Mouse (Mus musculus): ENCODE results near the gene Faah. TPM values are rescaled to one million over a fixed set of nuclear protein-coding genes. Genes with fewer than 3 reads are reported as not detected.

Faah gene
- polyA plus RNA-seq, 1 experiment from 2014 or later, result 13.4 TPM

- Histone ChIP-seq H3K4me1 (ENCODE audit: insufficient read depth, low read depth, low read length) (no peaks in the 10 kb centered on the region), H3K4me3 (ENCODE audit: low read depth, low read length) (no peak overlapping the region), H3K9ac (replicated peaks; ENCODE audit: low read depth) (no peak overlapping the region), H3K27me3 (replicated peaks; ENCODE audit: insufficient read depth, low read length) (no peaks in the 10 kb centered on the region), H3K4me2 (replicated peaks; ENCODE audit: low read depth, low read length) (no peak overlapping the region), H3K27ac (ENCODE audit: low read length) (no peak overlapping the region), H3K36me3 (ENCODE audit: insufficient read depth, low read length) (no peaks in the 10 kb centered on the region), H3K9me3 (ENCODE audit: low read length) (no peaks in the 10 kb centered on the region)
- peak; percentile 54; the same call in 1 of the 2 replicates for TF ChIP-seq EP300 (IDR thresholded peaks at IDR 0.05)
- TF ChIP-seq CTCF (IDR thresholded peaks at IDR 0.05), result no peak
- ATAC-seq (peak; percentile 16), DNase-seq (ENCODE audit: low spot score) (peak; percentile 29)
- WGBS, result 79% methylated on average over 16 of the region's 16 CpGs
Measured at GRCm38 (mm10) chr4:115994662-115995375, 22.9 kb downstream of the Faah start.

GRCm38 (mm10) chr4:115989382-115989781 is 28.3 kb downstream of the Faah start:
- H3K4me3 ChIP-seq (ENCODE audit: low read depth, low read length), result no peak overlapping the region
- no peaks in the 10 kb centered on the region for H3K27me3 ChIP-seq (replicated peaks; ENCODE audit: insufficient read depth, low read length)
- H3K4me2 ChIP-seq (replicated peaks; ENCODE audit: low read depth, low read length), result no peak overlapping the region
- no peak overlapping the region for H3K9ac ChIP-seq (replicated peaks; ENCODE audit: low read depth)
- no peak for DNase-seq (ENCODE audit: low spot score)
- no peak for ATAC-seq
- no peak for TF ChIP-seq EP300 (IDR thresholded peaks at IDR 0.05)
- 74% methylated on average over 7 of the region's 7 CpGs for WGBS
- no peaks in the 10 kb centered on the region for H3K9me3 ChIP-seq (ENCODE audit: low read length)
- H3K27ac ChIP-seq (ENCODE audit: low read length), result no peak overlapping the region
- no peaks in the 10 kb centered on the region for H3K4me1 ChIP-seq (ENCODE audit: insufficient read depth, low read depth, low read length)
- no peaks in the 10 kb centered on the region for H3K36me3 ChIP-seq (ENCODE audit: insufficient read depth, low read length)

GRCm38 (mm10) chr4:115987858-115988530 is 29.7 kb downstream of the Faah start:
- H3K4me2 ChIP-seq (replicated peaks; ENCODE audit: low read depth, low read length), result no peak overlapping the region
- no peaks in the 10 kb centered on the region for H3K36me3 ChIP-seq (ENCODE audit: insufficient read depth, low read length)
- H3K4me3 ChIP-seq (ENCODE audit: low read depth, low read length), result no peak overlapping the region
- H3K9ac ChIP-seq (replicated peaks; ENCODE audit: low read depth), result no peak overlapping the region
- no peaks in the 10 kb centered on the region for H3K4me1 ChIP-seq (ENCODE audit: insufficient read depth, low read depth, low read length)
- no peak for ATAC-seq
- H3K9me3 ChIP-seq (ENCODE audit: low read length), result no peaks in the 10 kb centered on the region
- no peak for DNase-seq (ENCODE audit: low spot score)
- no peaks in the 10 kb centered on the region for H3K27me3 ChIP-seq (replicated peaks; ENCODE audit: insufficient read depth, low read length)
- no peak overlapping the region for H3K27ac ChIP-seq (ENCODE audit: low read length)
- TF ChIP-seq EP300 (IDR thresholded peaks at IDR 0.05) (0 out of 2 replicates have a peak, but pooled peaks have one; percentile 1), CTCF (IDR thresholded peaks at IDR 0.05) (no peak)
- WGBS, result 75% methylated on average over 5 of the region's 5 CpGs

GRCm38 (mm10) chr4:115987436-115987835 is 30.3 kb downstream of the Faah start:
- no peaks in the 10 kb centered on the region for H3K4me1 ChIP-seq (ENCODE audit: insufficient read depth, low read depth, low read length)
- H3K36me3 ChIP-seq (ENCODE audit: insufficient read depth, low read length), result no peaks in the 10 kb centered on the region
- TF ChIP-seq EP300 (IDR thresholded peaks at IDR 0.05) (peak; percentile 63), CTCF (IDR thresholded peaks at IDR 0.05) (no peak)
- H3K9ac ChIP-seq (replicated peaks; ENCODE audit: low read depth), result no peak overlapping the region
- no peak overlapping the region for H3K4me2 ChIP-seq (replicated peaks; ENCODE audit: low read depth, low read length)
- no peaks in the 10 kb centered on the region for H3K9me3 ChIP-seq (ENCODE audit: low read length)
- no peak overlapping the region for H3K27ac ChIP-seq (ENCODE audit: low read length)
- no peaks in the 10 kb centered on the region for H3K27me3 ChIP-seq (replicated peaks; ENCODE audit: insufficient read depth, low read length)
- no peak overlapping the region for H3K4me3 ChIP-seq (ENCODE audit: low read depth, low read length)
- WGBS, result 35% methylated on average over 1 of the region's 1 CpGs
- DNase-seq (ENCODE audit: low spot score) (peak; percentile 87), ATAC-seq (peak; percentile 96)

- no peak overlapping the region for H3K27ac ChIP-seq (ENCODE audit: low read length)
- no peak overlapping the region for H3K4me3 ChIP-seq (ENCODE audit: low read depth, low read length)
- WGBS, result 27% methylated on average over 8 of the region's 8 CpGs
- H3K9ac ChIP-seq (replicated peaks; ENCODE audit: low read depth), result no peak overlapping the region
- 0 out of 2 replicates have a peak, but pooled peaks have one; percentile 5 for ATAC-seq
- peak; percentile 74 for DNase-seq (ENCODE audit: low spot score)
- H3K9me3 ChIP-seq (ENCODE audit: low read length), result no peaks in the 10 kb centered on the region
- no peak for TF ChIP-seq EP300 (IDR thresholded peaks at IDR 0.05)
- TF ChIP-seq CTCF (IDR thresholded peaks at IDR 0.05), result peak; percentile 58
- H3K27me3 ChIP-seq (replicated peaks; ENCODE audit: insufficient read depth, low read length), result peaks cover 9% of the 10 kb centered on the region; the same call in 1 of the 2 replicates
- no peak overlapping the region for H3K4me2 ChIP-seq (replicated peaks; ENCODE audit: low read depth, low read length)
- H3K4me1 ChIP-seq (ENCODE audit: insufficient read depth, low read depth, low read length), result no peaks in the 10 kb centered on the region
- H3K36me3 ChIP-seq (ENCODE audit: insufficient read depth, low read length), result no peaks in the 10 kb centered on the region
Measured at GRCm38 (mm10) chr4:115984967-115985366, 32.8 kb downstream of the Faah start.

GRCm38 (mm10) chr4:115984111-115984510 is 33.6 kb downstream of the Faah start:
- no peaks in the 10 kb centered on the region for H3K36me3 ChIP-seq (ENCODE audit: insufficient read depth, low read length)
- peaks cover 18% of the 10 kb centered on the region; the same call in 1 of the 2 replicates for H3K27me3 ChIP-seq (replicated peaks; ENCODE audit: insufficient read depth, low read length)
- no peaks in the 10 kb centered on the region for H3K4me1 ChIP-seq (ENCODE audit: insufficient read depth, low read depth, low read length)
- H3K9ac ChIP-seq (replicated peaks; ENCODE audit: low read depth), result no peak overlapping the region
- DNase-seq (ENCODE audit: low spot score), result peak; percentile 78
- TF ChIP-seq EP300 (IDR thresholded peaks at IDR 0.05) (no peak), CTCF (IDR thresholded peaks at IDR 0.05) (peak; percentile 85)
- H3K27ac ChIP-seq (ENCODE audit: low read length), result no peak overlapping the region
- 0 out of 2 replicates have a peak overlapping the region, but pooled peaks have one; percentile 2 for H3K4me2 ChIP-seq (replicated peaks; ENCODE audit: low read depth, low read length)
- H3K4me3 ChIP-seq (ENCODE audit: low read depth, low read length), result no peak overlapping the region
- ATAC-seq, result 0 out of 2 replicates have a peak, but pooled peaks have one; percentile 11
- no peaks in the 10 kb centered on the region for H3K9me3 ChIP-seq (ENCODE audit: low read length)
- WGBS, result 2% methylated on average over 13 of the region's 13 CpGs
